20 mouse cellular contexts compared by ENCODE assay signal in genomic region chr16:4085051-4085450, GRCm38 (mm10). TPM values are rescaled to one million over a fixed set of nuclear protein-coding genes. Genes with fewer than 3 reads are reported as not detected.
"Had no signal": no experiment of that assay in that cellular context is flagged by ENCODE, and none has a peak within 500 bp of the region (broad histone marks: within the 10 kb centered on the region; RNA-seq: fewer than 3 reads in every experiment).

No protein-coding gene starts in this region.

- H3K4me1 ChIP-seq: limb, embryonic 12.5 days; limb, embryonic 15.5 days; midbrain, embryonic 12.5 days had no signal

- H3K4me3 ChIP-seq: limb, embryonic 12.5 days; limb, embryonic 15.5 days; midbrain, embryonic 12.5 days had no signal

- ATAC-seq: liver, postnatal 0 days; lung, postnatal 0 days had no signal

- DNase-seq: kidney, postnatal 10 days; kidney, postnatal 36 days; left cerebral cortex, postnatal 4 days; liver, postnatal 0 days; lung, embryonic 14.5 days; thymus, adult 18-20 months; thymus, postnatal 14 days; thymus, postnatal 4 days had no signal

- H3K27ac ChIP-seq: limb, embryonic 12.5 days; limb, embryonic 15.5 days; liver, embryonic 14.5 days; macrophage; midbrain, embryonic 12.5 days had no signal

- H3K9me3 ChIP-seq: limb, embryonic 12.5 days; limb, embryonic 15.5 days; midbrain, embryonic 12.5 days had no signal

- H3K9ac ChIP-seq: limb, embryonic 12.5 days; limb, embryonic 15.5 days; liver, embryonic 14.5 days; liver, postnatal 0 days; lung, embryonic 14.5 days; midbrain, embryonic 12.5 days had no signal

- H3K4me2 ChIP-seq: limb, embryonic 12.5 days; limb, embryonic 15.5 days; liver, embryonic 11.5 days; lung, embryonic 14.5 days; midbrain, embryonic 12.5 days had no signal

- H3K27me3 ChIP-seq: limb, embryonic 12.5 days; limb, embryonic 15.5 days; midbrain, embryonic 12.5 days had no signal

RNA-seq across cellular contexts. Expression of gene Dnase1, which starts 48.3 kb away (rescaled TPM):
- total RNA-seq: layer of hippocampus, adult 18-20 months; layer of hippocampus, postnatal 14 days; left cerebral cortex, adult 8-10 months; left cerebral cortex, postnatal 14 days; left cerebral cortex, postnatal 4 days; midbrain, postnatal 0 days had no signal
- polyA plus RNA-seq: macrophage had no signal
